8 mouse cellular contexts compared by ENCODE assay signal in the genomic region with DNA sequence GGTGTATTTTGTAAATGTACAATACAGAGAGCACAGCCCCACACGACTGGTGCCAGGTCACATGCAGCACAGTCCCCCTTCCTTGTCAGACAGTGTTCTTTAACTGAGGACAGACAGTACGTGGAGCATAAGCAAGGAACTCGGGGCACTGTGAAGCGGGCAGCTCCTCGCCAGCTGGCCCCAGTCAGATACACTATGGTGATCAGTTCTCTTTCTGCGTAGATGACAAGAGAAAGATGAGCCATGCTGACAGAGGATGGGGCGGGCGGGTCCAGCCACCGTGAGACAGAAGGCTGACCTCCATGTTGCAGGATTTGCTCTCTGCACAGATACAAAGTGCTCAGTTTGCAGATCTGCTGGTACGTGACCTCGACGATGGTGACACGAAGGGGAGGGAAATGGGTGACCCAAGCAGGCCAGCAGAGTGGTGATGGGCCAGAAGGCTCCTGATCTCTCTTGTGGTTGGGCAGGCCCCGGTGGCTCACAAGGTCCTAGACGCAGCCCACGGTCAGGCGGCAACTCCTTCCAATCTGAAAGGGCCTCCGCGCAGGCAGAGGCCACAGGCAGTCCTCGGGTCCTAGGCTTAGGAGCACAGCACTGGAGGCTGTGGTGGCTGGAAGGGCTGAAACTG. TPM values are rescaled to one million over a fixed set of nuclear protein-coding genes. Genes with fewer than 3 reads are reported as not detected.
DNase-seq lines count a peak whose midpoint lies in the region; ATAC-seq lines count a peak whose summit lies in the region.
"Had no signal": no experiment of that assay in that cellular context is flagged by ENCODE, and none has a peak within 500 bp of the region (broad histone marks: within the 10 kb centered on the region; RNA-seq: fewer than 3 reads in every experiment).

No protein-coding gene starts in this region.

- peaks cover 57% of the 10 kb centered on the region for H3K36me3 ChIP-seq in heart, embryonic 14.5 days (ENCODE audit: control insufficient read depth, insufficient read depth, low read length)
- H3K36me3 ChIP-seq in neural tube, embryonic 13.5 days = peaks cover 41% of the 10 kb centered on the region
- H3K36me3 ChIP-seq in neural tube, embryonic 15.5 days = peaks cover 42% of the 10 kb centered on the region
- peaks cover 3% of the 10 kb centered on the region; the same call in 1 of the 2 replicates for H3K36me3 ChIP-seq in liver, embryonic 16.5 days (ENCODE audit: control insufficient read depth, insufficient read depth)

- peak overlapping the region in 1 of 2 experiments; percentile 38; a peak in 2 of 4 replicates for H3K27ac ChIP-seq in heart, embryonic 14.5 days (replicated peaks in 1 of 2; ENCODE audit: control insufficient read depth in 1 of 2, insufficient read depth in 1 of 2, low read depth in 2 of 2, low read length in 2 of 2)
- H3K27ac ChIP-seq in neural tube, embryonic 13.5 days (replicated peaks) = 0 out of 2 replicates have a peak overlapping the region, but pooled peaks have one; percentile 18
- H3K27ac ChIP-seq in neural tube, embryonic 15.5 days (replicated peaks) = no peak overlapping the region
- 0 out of 2 replicates have a peak overlapping the region, but pooled peaks have one; percentile 2 for H3K27ac ChIP-seq in liver, embryonic 16.5 days (ENCODE audit: low read length)

- H3K9me3 ChIP-seq in heart, embryonic 14.5 days (ENCODE audit: control insufficient read depth, low read length) = no peaks in the 10 kb centered on the region
- no peaks in the 10 kb centered on the region for H3K9me3 ChIP-seq in neural tube, embryonic 13.5 days
- H3K9me3 ChIP-seq in neural tube, embryonic 15.5 days (replicated peaks) = no peaks in the 10 kb centered on the region
- no peaks in the 10 kb centered on the region for H3K9me3 ChIP-seq in liver, embryonic 16.5 days (replicated peaks; ENCODE audit: control insufficient read depth, low read length)

- no peak overlapping the region for H3K4me2 ChIP-seq in heart, embryonic 14.5 days (ENCODE audit: low read length)
- H3K4me2 ChIP-seq in neural tube, embryonic 13.5 days = no peak overlapping the region
- H3K4me2 ChIP-seq in neural tube, embryonic 15.5 days = no peak overlapping the region
- no peak overlapping the region; the same call in 1 of the 2 replicates for H3K4me2 ChIP-seq in liver, embryonic 16.5 days (ENCODE audit: low read depth, low read length)

- H3K27me3 ChIP-seq in heart, embryonic 14.5 days (ENCODE audit: control insufficient read depth, insufficient read depth, low read length) = no peaks in the 10 kb centered on the region
- H3K27me3 ChIP-seq in neural tube, embryonic 13.5 days = no peaks in the 10 kb centered on the region
- no peaks in the 10 kb centered on the region for H3K27me3 ChIP-seq in neural tube, embryonic 15.5 days (replicated peaks)
- H3K27me3 ChIP-seq in liver, embryonic 16.5 days (ENCODE audit: control insufficient read depth, insufficient read depth, low read depth, low read length) = no peaks in the 10 kb centered on the region

- no peak overlapping the region for H3K4me3 ChIP-seq in heart, embryonic 14.5 days (ENCODE audit: control insufficient read depth in 1 of 2, insufficient read depth in 1 of 2, low read depth in 1 of 2, low read length in 2 of 2)
- H3K4me3 ChIP-seq in neural tube, embryonic 13.5 days = no peak overlapping the region
- H3K4me3 ChIP-seq in neural tube, embryonic 15.5 days (replicated peaks) = no peak overlapping the region
- no peak overlapping the region for H3K4me3 ChIP-seq in liver, embryonic 16.5 days (ENCODE audit: low read depth, low read length)

- DNase-seq in heart, adult 18-20 months = no peak
- DNase-seq in thymus, postnatal 25 days = no peak

- peaks cover 5 to 23% of the 10 kb centered on the region in 2 experiments for H3K4me1 ChIP-seq in heart, embryonic 14.5 days (ENCODE audit: control insufficient read depth in 2 of 2, insufficient read depth in 2 of 2, low read length in 2 of 2)
- peaks cover 23% of the 10 kb centered on the region; the same call in 1 of the 2 replicates for H3K4me1 ChIP-seq in neural tube, embryonic 13.5 days (replicated peaks)
- 0 out of 2 replicates have a peak, but pooled peaks cover 3% of the 10 kb centered on the region for H3K4me1 ChIP-seq in neural tube, embryonic 15.5 days
- H3K4me1 ChIP-seq in liver, embryonic 16.5 days (ENCODE audit: control insufficient read depth, low read depth, low read length) = peaks cover 18% of the 10 kb centered on the region

- H3K9ac ChIP-seq in heart, embryonic 14.5 days (ENCODE audit: low read length) = 0 out of 2 replicates have a peak overlapping the region, but pooled peaks have one; percentile 8
- no peak overlapping the region for H3K9ac ChIP-seq in neural tube, embryonic 13.5 days
- H3K9ac ChIP-seq in neural tube, embryonic 15.5 days (replicated peaks) = no peak overlapping the region
- no peak overlapping the region for H3K9ac ChIP-seq in liver, embryonic 16.5 days (ENCODE audit: low read depth, low read length)

- WGBS in heart, embryonic 14.5 days = 75% methylated on average over 20 of the region's 20 CpGs
- WGBS in neural tube, embryonic 13.5 days = 88% methylated on average over 20 of the region's 20 CpGs
- WGBS in neural tube, embryonic 15.5 days = 84% methylated on average over 20 of the region's 20 CpGs
- WGBS in liver, embryonic 16.5 days (ENCODE audit: insufficient replicate concordance) = 81% methylated on average over 20 of the region's 20 CpGs

- ATAC-seq in heart, embryonic 14.5 days (ENCODE audit: insufficient number of reproducible peaks, insufficient read depth, low FRiP score, low read depth) = no peak
- 0 out of 2 replicates have a peak, but pooled peaks have one; percentile 11 for ATAC-seq in neural tube, embryonic 13.5 days (ENCODE audit: low read depth)
- ATAC-seq in neural tube, embryonic 15.5 days (ENCODE audit: low FRiP score) = no peak
- ATAC-seq in liver, embryonic 16.5 days (ENCODE audit: low read depth) = no peak
- no peak for ATAC-seq in CD4-positive, CD25-positive, alpha-beta regulatory T cell, adult 4 months
- ATAC-seq: intestine, embryonic 16.5 days had no signal

RNA-seq across cellular contexts. Expression of gene Slc41a3, which starts 56.0 kb away (rescaled TPM):
- 12.8 and 14.8 TPM in 2 replicates for polyA plus RNA-seq in heart, embryonic 14.5 days (2014; fragmentation: Nextera tagmentation; extraction: Ambion mirVana)
- 100 to 1,000 TPM; 127 to 149 TPM for total RNA-seq in heart, adult 18-20 months (2021)
- 4.9 and 5.8 TPM in 2 replicates for polyA plus RNA-seq in neural tube, embryonic 13.5 days (2015; fragmentation: Nextera tagmentation; extraction: Ambion mirVana)
- polyA plus RNA-seq in neural tube, embryonic 15.5 days (2015; fragmentation: Nextera tagmentation; extraction: Ambion mirVana) = 8.2 TPM in 2 replicates
- 46.0 and 49.8 TPM in 2 replicates for polyA plus RNA-seq in liver, embryonic 16.5 days (2015; fragmentation: Nextera tagmentation; extraction: Ambion mirVana)
- polyA plus RNA-seq in CD4-positive, CD25-positive, alpha-beta regulatory T cell, adult 4 months (2017; shearing (Covaris generic)) = 10 to 100 TPM in 1 of 2 experiments, 1 to 10 TPM in 1; 8.2 to 11.8 TPM
